Mouse (Mus musculus) midbrain, postnatal 0 days (tissue): Measurements from ENCODE around the gene Gpr35. TPM values are rescaled to one million over a fixed set of nuclear protein-coding genes. Genes with fewer than 3 reads are reported as not detected.
"Not testable (repeated sequence)": the region's sequence is repeated elsewhere in the genome, so short reads cannot be mapped to it uniquely, and the experiment has no call there.

Experiments used
- ATAC-seq: fragments of 200-750 bp; cut with Nextera tagmentation; 2 replicates; pipeline ENCODE4 v1.8.0; 2017; ENCODE audit warnings: moderate number of reproducible peaks, mild to moderate bottlenecking, moderate TSS enrichment, moderate library complexity; ENCODE audit not compliant: low FRiP score
- DNase-seq: peaks from one replicate; pipeline ENCODE4 v3.0.0-alpha.2; 2015; ENCODE audit warnings: low spot score
- H3K27ac ChIP-seq: fragments of 300-500 bp; sonication (generic); 2 replicates; pipeline ENCODE4 v1.5.1; 2014; ENCODE audit warnings: low read depth, mild to moderate bottlenecking, low read length, mixed read lengths
- H3K27me3 ChIP-seq: fragments of 300-500 bp; sonication (generic); 2 replicates; pipeline ENCODE4 v1.6.1; 2014; ENCODE audit warnings: low read length, control low read depth, mixed read lengths; ENCODE audit not compliant: insufficient read depth
- H3K36me3 ChIP-seq: fragments of 300-500 bp; sonication (generic); 2 replicates; pipeline ENCODE4 v1.6.1; 2014; ENCODE audit warnings: low read length, control low read depth, mixed read lengths; ENCODE audit not compliant: insufficient read depth
- H3K4me1 ChIP-seq: fragments of 300-500 bp; sonication (generic); 2 replicates; pipeline ENCODE4 v1.6.1; 2014; ENCODE audit warnings: mild to moderate bottlenecking, control low read depth, antibody characterized with exemption, low read length, mixed read lengths; ENCODE audit not compliant: insufficient read depth
- H3K4me2 ChIP-seq: fragments of 300-500 bp; sonication (generic); 2 replicates; pipeline ENCODE4 v1.6.1; 2014; ENCODE audit warnings: low read depth, mild to moderate bottlenecking, low read length, mixed read lengths; ENCODE audit not compliant: poor library complexity, severe bottlenecking
- H3K4me3 ChIP-seq: fragments of 300-500 bp; sonication (generic); 2 replicates; pipeline ENCODE4 v1.5.1; 2014; ENCODE audit warnings: low read depth, mild to moderate bottlenecking, low read length, moderate library complexity
- H3K9ac ChIP-seq: fragments of 300-500 bp; sonication (generic); replicated peaks from 2 replicates; pipeline ENCODE4 v1.6.1; 2014; ENCODE audit warnings: mild to moderate bottlenecking, low read length, moderate library complexity, mixed read lengths; ENCODE audit not compliant: poor library complexity, severe bottlenecking
- H3K9me3 ChIP-seq: fragments of 300-500 bp; sonication (generic); 2 replicates; pipeline ENCODE4 v1.6.1; 2016; ENCODE audit warnings: low read length, control low read depth
- CTCF ChIP-seq: IDR thresholded peaks from 2 replicates; pipeline ENCODE4 v1.5.1; 2016; ENCODE audit warnings: antibody characterized with exemption, mild to moderate bottlenecking
- WGBS: fragments of 180-500 bp; shearing (Covaris S2); extraction: QIAGEN DNeasy Blood & Tissue Kit; methylation state at CpG from one replicate; pipeline ENCODE4 v1.1.7; 2014; 5-methylcytosine and 5-hydroxymethylcytosine counted together
- polyA plus RNA-seq: library from polyadenylated mRNA; unstranded; fragments of >200 nt; fragmentation: Nextera tagmentation; extraction: Ambion mirVana; gene quantifications from 2 replicates; pipeline ENCODE4 v1.2.1, GENCODE M21; 2015
- total RNA-seq: library from RNA; depleted of rRNA; stranded (reverse); fragments of >200 nt; gene quantifications from 2 replicates; pipeline ENCODE4 v1.2.3, GENCODE M21; 2014

Gene Gpr35
- total and polyA plus RNA-seq, 2 experiments from 2014 or later: 0.73 to 0.88 TPM

- Histone ChIP-seq H3K36me3 (peaks cover 87% of the 10 kb centered on the region), H3K27ac (no peak overlapping the region), H3K4me3 (no peak overlapping the region), H3K9me3 (no peaks in the 10 kb centered on the region), H3K4me2 (no peak overlapping the region), H3K4me1 (no peaks in the 10 kb centered on the region), H3K27me3 (no peaks in the 10 kb centered on the region), H3K9ac (no peak overlapping the region)
- DNase-seq (no peak), ATAC-seq (no peak)
- 95% methylated on average over 19 of the region's 19 CpGs for WGBS
- TF ChIP-seq CTCF: no peak
These were observed 7.3 kb upstream of the Gpr35 start for GRCm38 (mm10) chr1:92943219-92943989.

DNA sequence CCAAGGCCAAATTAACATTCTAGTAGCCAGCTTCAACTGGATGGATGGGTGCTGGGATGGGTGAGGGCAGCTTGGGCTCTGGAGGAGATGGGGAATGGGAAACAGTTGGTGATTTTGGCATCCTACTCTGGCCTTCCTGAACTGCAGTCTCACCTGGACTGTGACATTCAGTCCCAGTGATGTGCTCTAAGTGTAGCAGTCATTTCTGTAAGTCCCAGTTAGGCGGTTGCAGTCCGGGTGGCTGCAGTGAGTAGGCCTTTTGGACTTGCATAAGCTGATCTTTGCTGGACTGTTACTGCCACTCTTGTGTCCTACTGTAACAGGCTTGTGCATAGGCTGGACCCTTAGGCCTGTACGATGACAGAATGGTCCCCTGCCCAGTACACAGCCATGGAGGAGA is 2.7 kb upstream of the Gpr35 start:
- Histone ChIP-seq H3K27me3 (no peaks in the 10 kb centered on the region), H3K4me3 (no peak overlapping the region), H3K4me1 (no peaks in the 10 kb centered on the region), H3K9ac (no peak overlapping the region), H3K27ac (no peak overlapping the region), H3K4me2 (no peak overlapping the region), H3K36me3 (peaks cover 62% of the 10 kb centered on the region), H3K9me3 (no peaks in the 10 kb centered on the region)
- 98% methylated on average over 3 of the region's 3 CpGs for WGBS
- ATAC-seq (no peak), DNase-seq (no peak)
- no peak for TF ChIP-seq CTCF

DNA sequence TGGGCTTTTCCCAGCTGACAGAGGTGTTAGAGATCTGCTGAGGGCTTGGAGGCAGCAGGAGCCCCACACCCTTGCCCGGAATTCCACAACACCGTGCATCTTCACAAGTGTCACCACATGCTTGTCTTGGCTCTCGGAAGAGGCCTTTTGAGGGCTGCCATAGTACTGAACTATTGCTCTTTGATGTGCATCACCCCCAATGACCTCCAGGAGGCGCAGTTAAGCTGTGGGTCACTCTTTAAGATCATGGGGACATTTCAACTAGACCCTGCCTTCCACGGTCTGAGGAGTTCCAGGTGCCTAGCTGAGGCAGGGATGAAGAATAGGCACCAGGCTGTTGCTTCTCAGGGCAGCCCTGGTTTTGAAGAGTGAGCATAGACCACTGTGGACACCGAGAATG is 1.2 kb upstream of the Gpr35 start:
- peaks cover 48% of the 10 kb centered on the region for H3K36me3 ChIP-seq
- H3K9ac ChIP-seq: no peak overlapping the region
- no peak for ATAC-seq

DNA sequence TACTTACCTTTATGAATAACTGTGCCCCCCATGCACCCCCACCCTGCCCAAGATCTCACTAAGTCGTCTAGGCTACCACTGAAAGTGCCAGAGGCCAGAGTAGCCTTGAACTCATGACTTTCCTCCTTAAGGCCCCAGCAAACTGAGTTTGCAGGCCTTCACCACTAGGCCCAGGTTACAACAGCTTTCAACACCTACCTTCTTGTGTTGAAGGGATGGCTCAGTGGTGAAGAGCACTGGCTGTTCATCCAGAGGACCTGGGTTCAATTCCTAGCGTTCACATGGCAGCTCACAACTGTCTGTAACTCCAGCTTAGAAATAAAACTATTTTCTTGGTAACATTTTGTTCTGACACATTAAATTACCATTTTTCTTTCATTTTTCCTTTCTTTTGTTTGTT is 3.0 kb downstream of the Gpr35 start:
- Histone ChIP-seq H3K4me1 (no peaks in the 10 kb centered on the region), H3K36me3 (peaks cover 10% of the 10 kb centered on the region; the same call in 1 of the 2 replicates), H3K9me3 (no peaks in the 10 kb centered on the region), H3K9ac (no peak overlapping the region), H3K4me3 (no peak overlapping the region), H3K27ac (no peak overlapping the region), H3K4me2 (no peak overlapping the region), H3K27me3 (no peaks in the 10 kb centered on the region)
- WGBS: 62% methylated on average over 2 of the region's 2 CpGs
- no peak for DNase-seq
- ATAC-seq: no peak
- TF ChIP-seq CTCF: no peak

More for the DNA sequence above, 1.2 kb upstream of the Gpr35 start:
- no peak for DNase-seq
- no peaks in the 10 kb centered on the region for H3K9me3 ChIP-seq
- H3K27me3 ChIP-seq: no peaks in the 10 kb centered on the region
- no peak overlapping the region for H3K27ac ChIP-seq
- H3K4me1 ChIP-seq: no peaks in the 10 kb centered on the region
- 63% methylated on average over 6 of the region's 6 CpGs for WGBS
- no peak overlapping the region for H3K4me3 ChIP-seq
- TF ChIP-seq CTCF: peak; percentile 60
- no peak overlapping the region for H3K4me2 ChIP-seq

GRCm38 (mm10) chr1:92956571-92957335 is 6.1 kb downstream of the Gpr35 start:
- DNase-seq, H3K4me1 ChIP-seq, H3K4me2 ChIP-seq, H3K36me3 ChIP-seq, ATAC-seq, H3K27me3 ChIP-seq, H3K27ac ChIP-seq, H3K9me3 ChIP-seq, H3K4me3 ChIP-seq, H3K9ac ChIP-seq: not testable (repeated sequence)
- 7% methylated on average over 11 of the region's 11 CpGs for WGBS
- peak; percentile 75 for TF ChIP-seq CTCF

GRCm38 (mm10) chr1:92958999-92959398 is 8.3 kb downstream of the Gpr35 start:
- Histone ChIP-seq H3K4me2 (no peak overlapping the region), H3K27me3 (no peaks in the 10 kb centered on the region), H3K36me3 (no peaks in the 10 kb centered on the region), H3K4me3 (no peak overlapping the region), H3K4me1 (no peaks in the 10 kb centered on the region), H3K27ac (no peak overlapping the region), H3K9me3 (no peaks in the 10 kb centered on the region), H3K9ac (no peak overlapping the region)
- no peak for TF ChIP-seq CTCF
- 89% methylated on average over 1 of the region's 1 CpGs for WGBS
- no peak for DNase-seq
- ATAC-seq: no peak

GRCm38 (mm10) chr1:92970791-92971190 is 20.1 kb downstream of the Gpr35 start:
- H3K9me3 ChIP-seq, ATAC-seq, H3K27ac ChIP-seq, H3K27me3 ChIP-seq, H3K36me3 ChIP-seq, H3K4me2 ChIP-seq, H3K4me1 ChIP-seq, H3K9ac ChIP-seq, H3K4me3 ChIP-seq, DNase-seq: not testable (repeated sequence)
- WGBS: 91% methylated on average over 6 of the region's 6 CpGs
